8 mouse cellular contexts compared by ENCODE assay signal in the genomic region with DNA sequence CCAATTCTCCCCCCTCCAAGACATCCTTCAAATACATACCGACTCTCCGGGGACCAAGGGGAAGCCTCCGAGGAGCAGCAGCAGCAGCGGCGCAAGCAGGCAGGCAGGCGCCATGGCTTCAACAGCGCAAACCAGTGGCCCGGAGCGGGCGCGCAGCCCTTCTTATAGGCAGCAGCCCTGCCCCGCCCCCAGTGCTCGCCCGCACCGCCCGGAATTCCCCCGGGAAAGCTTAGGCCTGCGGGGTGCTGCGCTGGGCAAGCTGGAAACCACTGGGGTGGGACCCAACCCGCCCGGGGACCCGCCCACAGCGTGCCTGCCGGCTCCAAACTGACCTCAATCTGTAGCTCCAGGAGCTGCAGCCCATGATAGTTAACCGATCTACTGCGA. TPM values are rescaled to one million over a fixed set of nuclear protein-coding genes. Genes with fewer than 3 reads are reported as not detected.
DNase-seq lines count a peak whose midpoint lies in the region; ATAC-seq lines count a peak whose summit lies in the region.

No protein-coding gene starts in this region.

- H3K27ac ChIP-seq in intestine, embryonic 16.5 days (ENCODE audit: low read length) = peak overlapping the region; percentile 83
- H3K27ac ChIP-seq in limb, embryonic 12.5 days = peak overlapping the region; percentile 45; the same call in 1 of the 2 replicates
- H3K27ac ChIP-seq in midbrain, embryonic 12.5 days (replicated peaks) = no peak overlapping the region

- H3K27me3 ChIP-seq in intestine, embryonic 16.5 days (replicated peaks; ENCODE audit: control insufficient read depth, insufficient read depth, low read length) = no peaks in the 10 kb centered on the region
- peaks cover 17% of the 10 kb centered on the region for H3K27me3 ChIP-seq in limb, embryonic 12.5 days
- H3K27me3 ChIP-seq in midbrain, embryonic 12.5 days = peaks cover 29% of the 10 kb centered on the region

- H3K4me1 ChIP-seq in intestine, embryonic 16.5 days (ENCODE audit: control insufficient read depth, insufficient read depth, low read length) = peaks cover 19% of the 10 kb centered on the region
- peaks cover 41% of the 10 kb centered on the region for H3K4me1 ChIP-seq in limb, embryonic 12.5 days (replicated peaks)
- H3K4me1 ChIP-seq in midbrain, embryonic 12.5 days = peaks cover 24% of the 10 kb centered on the region

- WGBS in intestine, embryonic 16.5 days = under 1% methylated on average over 26 of the region's 26 CpGs
- WGBS in limb, embryonic 12.5 days = under 1% methylated on average over 26 of the region's 26 CpGs
- under 1% methylated on average over 26 of the region's 26 CpGs for WGBS in midbrain, embryonic 12.5 days

- H3K4me2 ChIP-seq in intestine, embryonic 16.5 days (ENCODE audit: low read depth, low read length) = peak overlapping the region; percentile 84
- peak overlapping the region; percentile 87 for H3K4me2 ChIP-seq in limb, embryonic 12.5 days
- H3K4me2 ChIP-seq in midbrain, embryonic 12.5 days (replicated peaks) = peak overlapping the region; percentile 91

- no peaks in the 10 kb centered on the region for H3K9me3 ChIP-seq in intestine, embryonic 16.5 days (ENCODE audit: control insufficient read depth, low read length)
- H3K9me3 ChIP-seq in limb, embryonic 12.5 days = no peaks in the 10 kb centered on the region
- no peaks in the 10 kb centered on the region for H3K9me3 ChIP-seq in midbrain, embryonic 12.5 days

- H3K4me3 ChIP-seq in intestine, embryonic 16.5 days (ENCODE audit: low read length) = peak overlapping the region; percentile 76
- peak overlapping the region; percentile 64 for H3K4me3 ChIP-seq in limb, embryonic 12.5 days (replicated peaks)
- peak overlapping the region; percentile 52 for H3K4me3 ChIP-seq in midbrain, embryonic 12.5 days

- peak overlapping the region; percentile 91 for H3K9ac ChIP-seq in intestine, embryonic 16.5 days (ENCODE audit: low read depth, low read length)
- peak overlapping the region; percentile 77 for H3K9ac ChIP-seq in limb, embryonic 12.5 days (replicated peaks)
- H3K9ac ChIP-seq in midbrain, embryonic 12.5 days (replicated peaks) = peak overlapping the region; percentile 62

- peak; percentile 96 for DNase-seq in ZHBTc4 (ENCODE audit: low read depth, low spot score)
- peak; percentile 84 for DNase-seq in embryo, embryonic 10.5 days (ENCODE audit: low spot score)
- DNase-seq in gastrocnemius, postnatal 4 days (ENCODE audit: low spot score in 2 of 2) = peak; percentile 72 to 86
- peak; percentile 78 for DNase-seq in skeletal muscle tissue, adult 2 months (ENCODE audit: low read depth, low spot score)
- DNase-seq in yolk sac, embryonic 10.5 days (ENCODE audit: low spot score) = peak; percentile 90

- peak; percentile 89 for ATAC-seq in intestine, embryonic 16.5 days
- ATAC-seq in limb, embryonic 12.5 days (ENCODE audit: insufficient number of reproducible peaks, insufficient read depth, low FRiP score, low TSS enrichment, low read depth) = peak; percentile 74
- peak; percentile 93 for ATAC-seq in midbrain, embryonic 12.5 days (ENCODE audit: low FRiP score, low read depth)

- no peaks in the 10 kb centered on the region for H3K36me3 ChIP-seq in intestine, embryonic 16.5 days (ENCODE audit: control insufficient read depth, insufficient read depth, low read length)
- H3K36me3 ChIP-seq in limb, embryonic 12.5 days = no peaks in the 10 kb centered on the region
- no peaks in the 10 kb centered on the region for H3K36me3 ChIP-seq in midbrain, embryonic 12.5 days

RNA-seq across cellular contexts. Expression of a gene that starts 0.6 kb away (rescaled TPM):
- total RNA-seq in gastrocnemius, postnatal 4 days (2021) = 10 to 100 TPM; 58.1 to 60.1 TPM
- polyA plus RNA-seq in intestine, embryonic 16.5 days (2015; fragmentation: Nextera tagmentation; extraction: Ambion mirVana) = 130 and 138 TPM in 2 replicates
- polyA plus RNA-seq in limb, embryonic 12.5 days (2016; fragmentation: Nextera tagmentation; extraction: Ambion mirVana) = 34.3 and 36.5 TPM in 2 replicates
- polyA plus RNA-seq in midbrain, embryonic 12.5 days (2016; fragmentation: Nextera tagmentation; extraction: Ambion mirVana) = 10.5 and 11.3 TPM in 2 replicates

RNA-seq across cellular contexts. Expression of a gene that starts 13.7 kb away (rescaled TPM):
- total RNA-seq in gastrocnemius, postnatal 4 days (2021) = 10 to 100 TPM; 20.8 to 22.2 TPM
- 54.0 and 56.4 TPM in 2 replicates for polyA plus RNA-seq in intestine, embryonic 16.5 days (2015; fragmentation: Nextera tagmentation; extraction: Ambion mirVana)
- 55.2 and 59.2 TPM in 2 replicates for polyA plus RNA-seq in limb, embryonic 12.5 days (2016; fragmentation: Nextera tagmentation; extraction: Ambion mirVana)
- 68.8 and 69.6 TPM in 2 replicates for polyA plus RNA-seq in midbrain, embryonic 12.5 days (2016; fragmentation: Nextera tagmentation; extraction: Ambion mirVana)

RNA-seq across cellular contexts. Expression of a gene that starts 17.7 kb away (rescaled TPM):
- 1 to 10 TPM in 1 of 2 experiments, under 1 TPM in 1; 0.96 to 1.9 TPM for total RNA-seq in gastrocnemius, postnatal 4 days (2021)
- polyA plus RNA-seq in intestine, embryonic 16.5 days (2015; fragmentation: Nextera tagmentation; extraction: Ambion mirVana) = 9.8 and 11.9 TPM in 2 replicates
- polyA plus RNA-seq in limb, embryonic 12.5 days (2016; fragmentation: Nextera tagmentation; extraction: Ambion mirVana) = 2.3 and 3.4 TPM in 2 replicates
- 3.8 and 6.9 TPM in 2 replicates for polyA plus RNA-seq in midbrain, embryonic 12.5 days (2016; fragmentation: Nextera tagmentation; extraction: Ambion mirVana)

RNA-seq across cellular contexts. Expression of a gene that starts 30.5 kb away (rescaled TPM):
- not detected for total RNA-seq in gastrocnemius, postnatal 4 days (2021)
- not detected in 2 replicates for polyA plus RNA-seq in intestine, embryonic 16.5 days (2015; fragmentation: Nextera tagmentation; extraction: Ambion mirVana)
- not detected in 2 replicates for polyA plus RNA-seq in limb, embryonic 12.5 days (2016; fragmentation: Nextera tagmentation; extraction: Ambion mirVana)
- 0.19 TPM in 1 of 2 replicates, not detected in the other for polyA plus RNA-seq in midbrain, embryonic 12.5 days (2016; fragmentation: Nextera tagmentation; extraction: Ambion mirVana)

RNA-seq across cellular contexts. Expression of a gene that starts 38.1 kb away (rescaled TPM):
- total RNA-seq in gastrocnemius, postnatal 4 days (2021) = 1 to 10 TPM; 5.5 to 6.0 TPM
- 8.3 and 9.0 TPM in 2 replicates for polyA plus RNA-seq in intestine, embryonic 16.5 days (2015; fragmentation: Nextera tagmentation; extraction: Ambion mirVana)
- 50.5 and 78.0 TPM in 2 replicates for polyA plus RNA-seq in limb, embryonic 12.5 days (2016; fragmentation: Nextera tagmentation; extraction: Ambion mirVana)
- polyA plus RNA-seq in midbrain, embryonic 12.5 days (2016; fragmentation: Nextera tagmentation; extraction: Ambion mirVana) = 2.8 and 13.5 TPM in 2 replicates
